Mouse (Mus musculus): ENCODE results near the gene Frmpd4.

The Frmpd4 gene

DNA sequence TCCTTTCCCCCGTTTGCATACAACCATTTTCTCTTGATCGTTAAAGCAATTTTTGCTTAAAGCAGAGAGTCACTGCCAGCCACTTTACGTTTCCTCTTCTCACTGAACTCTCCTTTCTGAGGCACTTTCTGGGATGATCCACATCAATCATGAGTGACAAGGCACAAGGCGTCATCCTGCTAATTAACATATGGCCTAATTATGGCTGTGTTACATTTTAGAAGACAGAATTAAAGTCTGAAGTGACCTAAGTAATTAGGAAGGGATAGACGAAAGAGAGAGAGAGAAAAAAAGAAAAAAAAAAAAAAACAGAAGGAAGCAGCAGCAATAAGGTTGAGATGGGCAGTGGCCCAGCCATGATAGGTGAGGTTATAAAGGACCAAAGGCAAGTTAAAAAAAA lies at the start of gene Frmpd4:
Gene Frmpd4 (minus strand): TSS at position 101 of the 400 bp plus-strand sequence.
- DNase-seq: no peak

- DNase-seq: no peak
Measured at GRCm38 (mm10) chrX:168595193-168595592, 18.2 kb upstream of the Frmpd4 start.

GRCm38 (mm10) chrX:168584303-168584702 lies 7.3 kb upstream of the Frmpd4 start:
- DNase-seq: no peak

- DNase-seq: no peak
Measured at GRCm38 (mm10) chrX:168571808-168572207, 5.2 kb downstream of the Frmpd4 start.

- peak; percentile 20 for DNase-seq
Measured at GRCm38 (mm10) chrX:168569231-168569630, 7.8 kb downstream of the Frmpd4 start.

DNA sequence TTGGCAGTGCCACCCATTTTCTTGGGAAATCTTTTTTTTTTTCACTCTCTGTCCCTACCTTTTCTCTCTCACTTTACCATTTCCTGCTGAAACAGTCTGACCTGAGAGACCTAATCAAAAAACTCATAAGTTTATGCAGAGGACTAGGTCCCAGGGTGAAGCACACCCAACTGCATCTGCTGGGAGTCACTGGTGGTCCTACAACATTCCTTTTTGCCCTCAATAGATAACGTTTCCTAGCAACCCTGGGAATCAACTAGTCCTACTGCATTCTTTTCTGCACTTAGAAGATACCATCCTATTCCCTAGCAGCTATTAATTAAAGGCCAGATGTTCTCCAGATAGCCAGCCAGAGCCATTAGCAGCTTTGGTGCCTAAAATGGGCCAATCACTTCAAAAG lies 71.8 kb downstream of the Frmpd4 start:
- no peak for DNase-seq

GRCm38 (mm10) chrX:168455233-168455632 lies 121.8 kb downstream of the Frmpd4 start:
- no peak for DNase-seq

DNA sequence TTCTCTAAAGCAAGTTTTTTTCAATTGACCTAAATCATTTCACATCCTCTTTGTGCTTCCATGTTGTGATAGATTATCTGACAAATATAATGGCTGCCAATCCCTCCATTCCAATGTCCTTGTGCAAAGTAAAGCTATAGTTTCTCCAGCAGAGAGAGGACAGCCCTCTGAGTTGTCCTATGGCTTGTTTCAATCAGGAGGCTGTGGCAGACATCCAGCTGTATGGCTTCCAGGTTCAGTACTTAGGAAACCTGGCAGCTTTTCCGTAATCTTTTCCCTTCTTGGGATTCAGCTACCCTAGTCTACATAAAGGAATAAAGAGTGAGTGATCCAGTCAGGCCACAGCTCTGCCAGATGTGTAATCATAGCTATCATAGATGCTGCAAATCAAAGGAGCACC lies 145.8 kb downstream of the Frmpd4 start:
- DNase-seq: no peak

DNA sequence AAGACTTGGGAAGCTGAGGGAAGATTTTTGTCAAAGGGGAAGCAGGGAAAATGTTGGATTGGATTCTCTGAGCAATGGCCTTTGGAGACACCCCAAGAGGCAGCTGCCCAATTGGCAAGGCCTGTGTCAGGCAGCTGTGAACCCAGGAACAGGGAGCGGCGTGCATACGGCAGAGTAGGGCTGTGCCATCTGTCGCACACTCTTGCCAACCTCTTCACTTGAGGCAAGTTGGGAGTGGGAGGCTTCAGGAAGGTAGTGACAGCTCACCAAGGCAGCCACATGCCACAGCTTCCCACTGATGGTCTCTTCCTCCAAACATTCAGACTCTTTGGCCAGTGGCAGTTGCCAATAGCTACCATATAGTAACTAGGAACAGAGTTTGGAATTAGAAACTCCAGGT lies 147.2 kb downstream of the Frmpd4 start:
- peak; percentile 8 for DNase-seq

DNA sequence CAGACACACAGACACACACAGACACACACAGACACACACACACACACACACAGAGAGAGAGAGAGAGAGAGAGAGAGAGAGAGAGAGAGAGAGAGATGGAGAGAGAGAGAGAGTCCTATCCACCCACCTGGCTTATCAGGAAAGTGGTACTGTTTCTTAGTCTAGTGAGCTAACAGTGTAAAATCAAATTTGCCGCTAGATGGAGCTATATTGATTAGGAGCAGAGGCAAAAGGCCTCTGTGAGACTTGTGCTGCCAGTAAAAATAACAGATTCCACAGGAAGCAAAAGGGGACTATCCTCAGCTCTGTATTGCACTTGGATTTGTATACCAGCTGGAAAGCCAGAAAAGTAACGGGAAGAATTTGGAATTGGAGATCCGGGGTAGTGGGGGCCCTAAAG lies 161.6 kb downstream of the Frmpd4 start:
- DNase-seq: no peak

DNA sequence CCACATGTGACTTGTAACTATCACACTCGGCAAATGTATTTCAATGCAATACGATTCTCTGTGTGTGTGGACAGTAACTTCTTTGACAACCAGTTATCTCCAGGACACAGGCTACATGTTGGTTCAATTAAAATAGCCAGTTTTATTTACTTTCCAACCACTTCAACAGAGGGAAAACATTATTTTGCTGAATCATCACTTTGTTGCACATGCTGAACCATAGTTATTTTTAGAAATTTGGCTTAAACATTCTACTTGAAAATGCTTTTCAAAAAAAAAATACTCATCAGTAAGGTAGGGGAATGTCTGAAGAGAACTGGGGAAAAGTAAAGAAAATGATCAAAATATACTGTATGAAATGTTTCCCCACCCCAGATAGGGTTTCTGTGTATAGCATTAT lies 173.5 kb downstream of the Frmpd4 start:
- DNase-seq: no peak

- no peak for DNase-seq
Measured at GRCm38 (mm10) chrX:168350431-168350830, 226.6 kb downstream of the Frmpd4 start.

DNA sequence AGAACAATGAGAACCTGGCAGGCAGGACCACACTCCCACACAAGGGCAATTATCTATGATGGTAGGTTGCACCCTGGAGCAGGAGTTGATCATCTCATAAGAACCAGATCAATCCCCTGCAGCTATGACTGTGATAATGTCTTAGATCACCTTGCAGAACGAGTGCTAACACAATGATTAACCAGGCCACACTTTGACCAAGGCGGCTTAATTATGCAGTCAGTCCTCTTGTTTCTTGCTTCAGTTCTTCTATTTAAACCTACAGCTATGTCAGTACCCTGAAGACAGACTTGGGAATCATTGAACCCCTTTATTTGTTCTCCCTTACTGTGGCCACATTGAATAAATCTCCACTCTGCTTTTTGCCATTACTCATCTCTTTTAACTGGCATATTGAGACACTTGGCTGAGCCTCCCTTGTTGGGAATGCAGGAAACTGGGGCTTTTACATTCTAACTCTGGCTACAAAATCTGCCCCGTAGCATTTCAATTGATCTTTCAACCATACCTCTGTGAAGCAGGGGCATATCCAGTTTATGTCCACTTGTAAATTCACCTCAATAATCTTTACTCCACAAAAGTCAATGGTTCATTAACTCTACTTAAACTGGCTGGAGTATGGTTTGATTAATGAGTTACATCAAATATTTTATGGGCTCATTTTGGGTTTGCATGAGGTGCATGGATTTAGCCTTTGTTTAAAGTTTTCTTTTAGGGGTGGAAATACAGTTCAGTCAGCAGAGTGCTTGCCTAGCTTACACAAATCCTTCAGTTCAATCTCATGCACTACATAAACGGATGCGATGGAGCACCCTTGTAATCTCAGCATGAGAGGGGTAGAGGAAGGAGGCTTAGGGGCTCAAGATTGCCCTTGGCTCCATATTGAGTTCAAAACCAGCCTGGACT lies 227.5 kb downstream of the Frmpd4 start:
- DNase-seq: no peak

- no peak for DNase-seq
Measured at GRCm38 (mm10) chrX:168338212-168338611, 238.8 kb downstream of the Frmpd4 start.

- no peak for DNase-seq
Measured at GRCm38 (mm10) chrX:168325161-168325560, 251.9 kb downstream of the Frmpd4 start.

GRCm38 (mm10) chrX:168312158-168312557 lies 264.9 kb downstream of the Frmpd4 start:
- no peak for DNase-seq

DNA sequence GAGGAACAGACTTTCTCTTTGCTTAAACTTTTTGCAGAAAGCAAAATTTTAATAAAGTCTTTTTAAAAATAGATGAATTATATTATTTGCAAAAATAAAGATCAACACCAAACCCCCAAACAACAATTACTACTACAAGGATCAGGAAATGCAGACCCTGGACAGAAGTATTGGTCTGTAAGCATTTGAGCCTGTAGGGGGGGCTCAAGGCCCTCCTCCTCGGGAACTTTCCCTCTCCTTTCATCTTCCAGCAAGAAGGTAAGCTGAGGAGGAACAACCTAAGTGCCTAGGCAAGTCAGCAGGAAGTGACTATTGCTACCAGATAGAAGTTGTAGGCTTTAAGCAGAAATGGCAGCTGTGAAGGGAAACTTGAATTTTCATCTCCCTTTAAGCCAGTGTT lies 266.9 kb downstream of the Frmpd4 start:
- DNase-seq: no peak

DNA sequence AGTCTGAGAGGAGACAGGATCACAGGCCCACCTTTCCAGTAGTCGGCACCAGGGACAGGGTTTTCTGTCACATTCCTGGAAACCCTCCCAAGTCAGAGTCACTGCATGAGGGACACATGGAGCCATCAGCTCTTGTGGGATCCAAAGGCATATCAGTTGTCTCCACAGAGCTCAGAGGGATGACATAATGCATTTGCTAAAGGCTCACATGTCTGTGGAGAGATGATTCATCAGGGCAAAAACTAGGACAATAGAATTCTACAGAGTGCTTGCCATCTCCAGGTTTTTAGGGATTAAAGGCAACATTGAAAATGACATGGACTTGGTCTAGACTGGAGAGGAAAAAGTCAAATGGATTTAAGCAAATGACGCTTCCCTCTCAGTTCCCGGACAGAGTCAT lies 284.5 kb downstream of the Frmpd4 start:
- DNase-seq: no peak

DNA sequence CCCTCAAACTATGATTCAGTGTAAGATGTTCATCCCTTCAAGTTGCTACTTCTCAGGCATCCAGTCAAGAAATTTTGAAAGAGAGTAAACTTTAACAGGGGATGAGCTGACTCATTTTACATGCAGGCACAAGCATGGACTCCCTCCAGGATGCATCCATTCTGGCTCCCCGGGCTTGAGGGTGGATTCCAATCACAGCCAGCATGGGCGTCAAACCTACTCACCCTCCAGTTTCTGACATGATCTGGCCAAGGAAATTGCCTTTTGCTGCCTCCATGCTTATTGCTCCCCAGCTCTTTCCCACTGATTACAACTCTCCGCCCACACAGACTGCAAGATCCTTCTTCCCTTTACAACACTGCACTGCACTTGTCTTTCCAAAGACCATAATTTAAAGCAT lies 370.0 kb downstream of the Frmpd4 start:
- no peak for DNase-seq

- peak; percentile 31 for DNase-seq
Measured at GRCm38 (mm10) chrX:168191944-168192343, 385.1 kb downstream of the Frmpd4 start.

GRCm38 (mm10) chrX:168189563-168189962 lies 387.5 kb downstream of the Frmpd4 start:
- no peak for DNase-seq

DNA sequence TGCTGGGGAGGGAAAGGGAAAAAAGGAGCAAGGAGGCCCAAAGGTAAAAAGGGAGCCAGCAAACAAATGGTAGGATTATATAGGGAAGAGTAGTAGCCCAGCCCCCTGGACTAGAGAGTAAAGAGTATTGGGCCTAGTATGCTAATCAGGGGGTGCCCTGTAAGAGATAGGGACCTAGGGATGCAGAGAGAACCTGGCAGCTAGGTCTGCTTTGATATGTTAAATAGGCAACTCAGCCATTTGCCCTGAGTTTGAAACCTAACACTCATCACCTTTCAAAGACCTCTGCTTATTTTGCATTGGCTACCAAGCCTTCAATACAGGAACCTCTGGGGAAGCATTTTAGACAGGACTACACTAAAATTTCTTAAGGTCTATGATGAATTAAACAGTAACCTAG lies 414.0 kb downstream of the Frmpd4 start:
- DNase-seq: no peak

DNA sequence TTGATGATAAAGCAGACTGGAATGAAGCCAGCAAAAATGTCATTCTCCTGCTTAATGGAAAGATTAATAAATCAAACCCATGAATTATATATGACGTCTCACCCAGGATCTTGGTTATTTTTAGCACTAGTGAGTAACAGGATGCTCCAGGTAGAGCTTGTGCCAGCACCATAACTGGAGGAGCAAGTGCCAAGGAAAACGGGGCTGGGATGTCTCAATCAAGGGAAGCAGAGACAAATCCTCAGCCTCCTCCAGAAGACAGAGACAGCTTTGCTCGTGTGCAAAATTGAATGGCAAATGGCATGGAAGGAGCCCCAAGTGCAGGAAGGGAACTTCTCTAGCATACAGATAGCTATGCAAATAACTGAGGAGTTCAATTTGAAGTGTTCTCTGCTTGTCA lies 418.2 kb downstream of the Frmpd4 start:
- DNase-seq: no peak

DNA sequence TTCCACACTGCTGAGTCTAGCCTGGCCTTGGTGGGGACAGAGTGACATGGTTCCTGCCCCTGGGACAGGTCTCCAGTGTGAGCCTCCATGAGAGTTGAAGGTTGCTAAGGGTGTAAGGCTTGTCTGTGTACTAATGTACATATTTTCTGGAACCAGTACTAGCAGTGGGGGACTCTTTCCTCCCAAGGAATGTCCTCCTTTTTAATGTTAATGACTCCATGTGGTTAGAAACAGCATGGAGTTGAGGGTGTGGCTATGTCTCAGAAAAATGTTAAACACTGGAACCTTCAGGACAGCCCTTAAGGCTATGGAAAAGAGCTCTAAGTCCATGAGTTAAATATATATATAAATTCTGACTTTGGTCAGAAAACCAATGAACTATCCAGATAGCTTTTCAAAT lies 436.0 kb downstream of the Frmpd4 start:
- DNase-seq: no peak

- no peak for DNase-seq
Measured at GRCm38 (mm10) chrX:168124043-168124442, 453.0 kb downstream of the Frmpd4 start.

All from cerebellum, adult 9-11 months (tissue).